Comparison of ENCODE assay signal across 11 mouse cellular contexts in the genomic region with DNA sequence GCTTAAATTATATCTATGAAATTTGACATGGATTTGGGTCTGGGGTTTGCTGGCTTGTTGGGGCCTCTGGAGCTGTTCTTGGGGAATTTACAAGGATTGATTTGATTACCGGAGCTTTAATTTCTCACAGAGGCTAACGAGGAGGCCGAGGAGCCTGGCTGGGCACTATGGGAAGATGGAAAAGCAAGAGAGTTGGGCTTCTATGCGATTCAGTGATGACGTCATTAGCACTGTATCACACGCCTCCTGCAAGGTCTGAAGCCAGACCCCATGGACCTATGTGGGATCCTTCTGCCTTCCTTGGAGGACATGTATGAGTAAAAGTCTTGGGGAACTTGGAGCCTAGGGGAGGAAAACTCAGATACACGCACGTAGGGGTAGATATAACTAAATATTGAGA. TPM values are rescaled to one million over a fixed set of nuclear protein-coding genes. Genes with fewer than 3 reads are reported as not detected.
DNase-seq lines count a peak whose midpoint lies in the region; ATAC-seq lines count a peak whose summit lies in the region.
"Had no signal": no experiment of that assay in that cellular context is flagged by ENCODE, and none has a peak within 500 bp of the region (broad histone marks: within the 10 kb centered on the region; RNA-seq: fewer than 3 reads in every experiment).

No protein-coding gene starts in this region.

- H3K27me3 ChIP-seq in hindbrain, embryonic 10.5 days (ENCODE audit: insufficient read depth, poor library complexity, severe bottlenecking): peaks cover 9% of the 10 kb centered on the region
- H3K27me3 ChIP-seq in hindbrain, embryonic 16.5 days (replicated peaks; ENCODE audit: control insufficient read depth, insufficient read depth, low read length): no peaks in the 10 kb centered on the region
- H3K27me3 ChIP-seq in embryonic facial prominence, embryonic 10.5 days (replicated peaks; ENCODE audit: low read depth, poor library complexity, severe bottlenecking): peaks cover 45% of the 10 kb centered on the region
- no peaks in the 10 kb centered on the region for H3K27me3 ChIP-seq in hindbrain, embryonic 11.5 days (ENCODE audit: control insufficient read depth, insufficient read depth, low read length)
- no peaks in the 10 kb centered on the region for H3K27me3 ChIP-seq in midbrain, embryonic 16.5 days (ENCODE audit: control insufficient read depth, insufficient read depth, low read depth, low read length)

- peaks cover 52% of the 10 kb centered on the region for H3K4me1 ChIP-seq in hindbrain, embryonic 10.5 days (replicated peaks)
- H3K4me1 ChIP-seq in hindbrain, embryonic 16.5 days (ENCODE audit: control insufficient read depth, insufficient read depth, low read depth, low read length): peaks cover 10% of the 10 kb centered on the region
- peaks cover 41% of the 10 kb centered on the region for H3K4me1 ChIP-seq in embryonic facial prominence, embryonic 10.5 days
- H3K4me1 ChIP-seq in hindbrain, embryonic 11.5 days (replicated peaks; ENCODE audit: control insufficient read depth, insufficient read depth, low read length): peaks cover 6% of the 10 kb centered on the region; the same call in 1 of the 2 replicates
- peaks cover 23% of the 10 kb centered on the region for H3K4me1 ChIP-seq in midbrain, embryonic 16.5 days (ENCODE audit: control insufficient read depth, insufficient read depth, low read length)

- 47% methylated on average over 8 of the region's 8 CpGs for WGBS in hindbrain, embryonic 10.5 days
- WGBS in hindbrain, embryonic 16.5 days: 36% methylated on average over 8 of the region's 8 CpGs
- WGBS in embryonic facial prominence, embryonic 10.5 days: 44% methylated on average over 8 of the region's 8 CpGs
- 39% methylated on average over 8 of the region's 8 CpGs for WGBS in hindbrain, embryonic 11.5 days
- 33% methylated on average over 8 of the region's 8 CpGs for WGBS in midbrain, embryonic 16.5 days

- H3K36me3 ChIP-seq in hindbrain, embryonic 10.5 days: no peaks in the 10 kb centered on the region
- H3K36me3 ChIP-seq in hindbrain, embryonic 16.5 days (ENCODE audit: control insufficient read depth, insufficient read depth, low read length): no peaks in the 10 kb centered on the region
- H3K36me3 ChIP-seq in embryonic facial prominence, embryonic 10.5 days (replicated peaks): no peaks in the 10 kb centered on the region
- H3K36me3 ChIP-seq in hindbrain, embryonic 11.5 days (ENCODE audit: control insufficient read depth, insufficient read depth, low read length): no peaks in the 10 kb centered on the region
- no peaks in the 10 kb centered on the region for H3K36me3 ChIP-seq in midbrain, embryonic 16.5 days (ENCODE audit: control insufficient read depth, insufficient read depth, low read length)

- no peak overlapping the region for H3K4me2 ChIP-seq in hindbrain, embryonic 16.5 days (ENCODE audit: low read length)
- no peak overlapping the region for H3K4me2 ChIP-seq in hindbrain, embryonic 11.5 days (replicated peaks; ENCODE audit: low read depth, low read length)
- H3K4me2 ChIP-seq in midbrain, embryonic 16.5 days (ENCODE audit: low read length): peak overlapping the region; percentile 7; the same call in 1 of the 2 replicates

- peak; percentile 11 for DNase-seq in hindbrain, embryonic 10.5 days (ENCODE audit: low spot score)
- no peak for DNase-seq in embryonic facial prominence, embryonic 10.5 days (ENCODE audit: low spot score)
- DNase-seq in hindbrain, embryonic 11.5 days (ENCODE audit: low spot score): peak; percentile 31
- no peak for DNase-seq in lung, postnatal 25 days (ENCODE audit: low spot score)
- no peak for DNase-seq in lung, adult 18-20 months
- no peak for DNase-seq in adrenal gland, postnatal 25 days

- no peak overlapping the region for H3K9ac ChIP-seq in hindbrain, embryonic 16.5 days (ENCODE audit: low read depth, low read length)
- H3K9ac ChIP-seq in hindbrain, embryonic 11.5 days (ENCODE audit: low read depth, low read length): no peak overlapping the region
- H3K9ac ChIP-seq in midbrain, embryonic 16.5 days (ENCODE audit: low read depth, low read length): no peak overlapping the region
- H3K9ac ChIP-seq: liver, embryonic 14.5 days had no signal

- no peak for ATAC-seq in hindbrain, embryonic 16.5 days
- peak; percentile 60; the same call in 1 of the 2 replicates for ATAC-seq in hindbrain, embryonic 11.5 days (ENCODE audit: low FRiP score)
- peak; percentile 27; the same call in 1 of the 2 replicates for ATAC-seq in midbrain, embryonic 16.5 days

- no peaks in the 10 kb centered on the region for H3K9me3 ChIP-seq in hindbrain, embryonic 10.5 days
- no peaks in the 10 kb centered on the region for H3K9me3 ChIP-seq in hindbrain, embryonic 16.5 days (ENCODE audit: control insufficient read depth, low read length)
- no peaks in the 10 kb centered on the region for H3K9me3 ChIP-seq in embryonic facial prominence, embryonic 10.5 days
- no peaks in the 10 kb centered on the region for H3K9me3 ChIP-seq in hindbrain, embryonic 11.5 days (ENCODE audit: control insufficient read depth, low read length)
- H3K9me3 ChIP-seq in midbrain, embryonic 16.5 days (replicated peaks; ENCODE audit: control insufficient read depth, low read length, poor library complexity, severe bottlenecking): no peaks in the 10 kb centered on the region
- H3K9me3 ChIP-seq: megakaryocyte, embryonic 14.5 days had no signal

- peak overlapping the region; percentile 88 for H3K27ac ChIP-seq in hindbrain, embryonic 10.5 days
- no peak overlapping the region for H3K27ac ChIP-seq in hindbrain, embryonic 16.5 days (ENCODE audit: low read depth, low read length)
- 0 out of 2 replicates have a peak overlapping the region, but pooled peaks have one; percentile 1 for H3K27ac ChIP-seq in embryonic facial prominence, embryonic 10.5 days (replicated peaks)
- no peak overlapping the region for H3K27ac ChIP-seq in hindbrain, embryonic 11.5 days (ENCODE audit: low read depth, low read length)
- 0 out of 2 replicates have a peak overlapping the region, but pooled peaks have one; percentile 17 for H3K27ac ChIP-seq in midbrain, embryonic 16.5 days (ENCODE audit: low read length)
- H3K27ac ChIP-seq: liver, embryonic 14.5 days had no signal

- peak overlapping the region; percentile 24; the same call in 1 of the 2 replicates for H3K4me3 ChIP-seq in hindbrain, embryonic 10.5 days
- no peak overlapping the region for H3K4me3 ChIP-seq in hindbrain, embryonic 16.5 days (ENCODE audit: low read length)
- no peak overlapping the region for H3K4me3 ChIP-seq in embryonic facial prominence, embryonic 10.5 days
- no peak overlapping the region for H3K4me3 ChIP-seq in hindbrain, embryonic 11.5 days (ENCODE audit: low read depth, low read length)
- H3K4me3 ChIP-seq in midbrain, embryonic 16.5 days (ENCODE audit: low read depth, low read length): no peak overlapping the region
- H3K4me3 ChIP-seq: erythroblast, embryonic 14.5 days; megakaryocyte, embryonic 14.5 days had no signal

RNA-seq across cellular contexts. Expression of gene Pknox2, which starts 30.3 kb away (rescaled TPM):
- polyA plus RNA-seq in hindbrain, embryonic 10.5 days (2016; fragmentation: Nextera tagmentation; extraction: Ambion mirVana): 35.0 and 40.3 TPM in 2 replicates
- 32.2 and 38.8 TPM in 2 replicates for polyA plus RNA-seq in hindbrain, embryonic 16.5 days (2015; fragmentation: Nextera tagmentation; extraction: Ambion mirVana)
- polyA plus RNA-seq in embryonic facial prominence, embryonic 10.5 days (2016; fragmentation: Nextera tagmentation; extraction: Ambion mirVana): 32.7 and 33.0 TPM in 2 replicates
- 16.0 and 18.8 TPM in 2 replicates for polyA plus RNA-seq in hindbrain, embryonic 11.5 days (2014; fragmentation: Nextera tagmentation; extraction: Ambion mirVana)
- 32.5 and 34.3 TPM in 2 replicates for polyA plus RNA-seq in midbrain, embryonic 16.5 days (2015; fragmentation: Nextera tagmentation; extraction: Ambion mirVana)
- total RNA-seq in adrenal gland, postnatal 25 days (2021): 1.9 and 2.2 TPM in 2 replicates
- polyA plus RNA-seq: erythroblast, embryonic 14.5 days had no signal

RNA-seq across cellular contexts. Expression of gene Tmem218, which starts 30.5 kb away (rescaled TPM):
- polyA plus RNA-seq in hindbrain, embryonic 10.5 days (2016; fragmentation: Nextera tagmentation; extraction: Ambion mirVana): 14.0 and 14.4 TPM in 2 replicates
- polyA plus RNA-seq in hindbrain, embryonic 16.5 days (2015; fragmentation: Nextera tagmentation; extraction: Ambion mirVana): 10.1 and 11.0 TPM in 2 replicates
- polyA plus RNA-seq in embryonic facial prominence, embryonic 10.5 days (2016; fragmentation: Nextera tagmentation; extraction: Ambion mirVana): 10.2 and 10.8 TPM in 2 replicates
- polyA plus RNA-seq in hindbrain, embryonic 11.5 days (2014; fragmentation: Nextera tagmentation; extraction: Ambion mirVana): 16.0 and 16.1 TPM in 2 replicates
- polyA plus RNA-seq in midbrain, embryonic 16.5 days (2015; fragmentation: Nextera tagmentation; extraction: Ambion mirVana): 9.2 and 10.0 TPM in 2 replicates
- total RNA-seq in adrenal gland, postnatal 25 days (2021): 4.5 and 4.7 TPM in 2 replicates

Comparison
In these comparisons a context has a peak if more than half of its experiments do, and no peak if none do; other contexts are left out.
1. H3K27ac ChIP-seq: peak in hindbrain, embryonic 10.5 days (single experiment), embryonic facial prominence, embryonic 10.5 days (single experiment) and midbrain, embryonic 16.5 days (single experiment); none in hindbrain, embryonic 16.5 days (single experiment) and hindbrain, embryonic 11.5 days (single experiment).
2. DNase-seq: peak in hindbrain, embryonic 10.5 days (single experiment) and hindbrain, embryonic 11.5 days (single experiment); none in embryonic facial prominence, embryonic 10.5 days (single experiment), lung, postnatal 25 days (single experiment), lung, adult 18-20 months (0 of 2) and adrenal gland, postnatal 25 days (single experiment).